ENCODE assay signal across 8 mouse cellular contexts in genomic region chr8:11187581-11188271, GRCm38 (mm10).
A peak's percentile ranks its signal among the peaks of the same experiment; 100 is the strongest.
DNase-seq lines count a peak whose midpoint lies in the region; ATAC-seq and TF ChIP-seq lines count a peak whose summit lies in the region.

No protein-coding gene starts in this region.

- 3% methylated on average over 46 of the region's 46 CpGs for WGBS in limb, embryonic 10.5 days
- WGBS in midbrain, embryonic 12.5 days = 1% methylated on average over 46 of the region's 46 CpGs
- 5% methylated on average over 46 of the region's 46 CpGs for WGBS in small intestine, adult 2 months

- H3K4me3 ChIP-seq in limb, embryonic 10.5 days = peak overlapping the region; percentile 54
- H3K4me3 ChIP-seq in midbrain, embryonic 12.5 days = peak overlapping the region; percentile 40
- H3K4me3 ChIP-seq in small intestine, adult 2 months (ENCODE audit: low read depth, low read length) = peak overlapping the region; percentile 38

- peak; percentile 81 for ATAC-seq in midbrain, embryonic 12.5 days (ENCODE audit: low FRiP score, low read depth)

- TF ChIP-seq POLR2A in small intestine, adult 2 months (IDR thresholded peaks at IDR 0.05; ENCODE audit: low read depth, low read length) = no peak

- peak overlapping the region; percentile 47; the same call in 1 of the 2 replicates for H3K9ac ChIP-seq in midbrain, embryonic 12.5 days (replicated peaks)

- DNase-seq in gastrocnemius, adult 18-20 months (ENCODE audit: low spot score) = peak; percentile 79
- DNase-seq in gastrocnemius, postnatal 25 days = no peak
- peak; percentile 90 for DNase-seq in embryo, embryonic 11 days
- DNase-seq in heart, adult 11 months = peak; percentile 95
- DNase-seq in kidney, adult 18-20 months = peak; percentile 63
- peak; percentile 86 for DNase-seq in limb, embryonic 10.5 days (ENCODE audit: low spot score)

- peak overlapping the region; percentile 59 for H3K27ac ChIP-seq in limb, embryonic 10.5 days
- no peak overlapping the region for H3K27ac ChIP-seq in midbrain, embryonic 12.5 days (replicated peaks)
- no peak overlapping the region for H3K27ac ChIP-seq in small intestine, adult 2 months (ENCODE audit: insufficient read depth, low read depth, low read length)

- H3K4me2 ChIP-seq in midbrain, embryonic 12.5 days (replicated peaks) = peak overlapping the region; percentile 74

- H3K36me3 ChIP-seq in limb, embryonic 10.5 days = no peaks in the 10 kb centered on the region
- H3K36me3 ChIP-seq in midbrain, embryonic 12.5 days = no peaks in the 10 kb centered on the region
- H3K36me3 ChIP-seq in small intestine, adult 2 months (ENCODE audit: control insufficient read depth, insufficient read depth, low read length) = no peaks in the 10 kb centered on the region

- H3K27me3 ChIP-seq in limb, embryonic 10.5 days (ENCODE audit: low read depth, poor library complexity, severe bottlenecking) = peaks cover 21% of the 10 kb centered on the region
- peaks cover 27% of the 10 kb centered on the region for H3K27me3 ChIP-seq in midbrain, embryonic 12.5 days
- H3K27me3 ChIP-seq in small intestine, adult 2 months (ENCODE audit: control insufficient read depth, insufficient read depth, low read length) = peaks cover 10% of the 10 kb centered on the region

- peak; percentile 90; the same call in 1 of the 2 replicates for TF ChIP-seq CTCF in small intestine, adult 2 months (IDR thresholded peaks at IDR 0.05; ENCODE audit: extremely low read depth, insufficient read length, insufficient replicate concordance, low read depth, low read length)

- H3K4me1 ChIP-seq in limb, embryonic 10.5 days = peaks cover 15% of the 10 kb centered on the region
- H3K4me1 ChIP-seq in midbrain, embryonic 12.5 days = peaks cover 11% of the 10 kb centered on the region
- H3K4me1 ChIP-seq in small intestine, adult 2 months (ENCODE audit: control insufficient read depth, insufficient read depth, insufficient read length, low read length) = no peaks in the 10 kb centered on the region

- no peaks in the 10 kb centered on the region for H3K9me3 ChIP-seq in limb, embryonic 10.5 days (replicated peaks)
- H3K9me3 ChIP-seq in midbrain, embryonic 12.5 days = no peaks in the 10 kb centered on the region
